Mouse (Mus musculus) olfactory bulb, adult 2 months (tissue): ENCODE results near the gene Prrt4. TPM values are rescaled to one million over a fixed set of nuclear protein-coding genes. Genes with fewer than 3 reads are reported as not detected.
"Not testable (repeated sequence)": the region's sequence is repeated elsewhere in the genome, so short reads cannot be mapped to it uniquely, and the experiment has no call there.

ENCODE experiments used
- H3K27ac ChIP-seq: fragments of 200-500 bp; 2 replicates; pipeline ENCODE4 v1.5.1; 2012; ENCODE audit warnings: low read depth, low read length; ENCODE audit not compliant: insufficient read depth
- H3K4me1 ChIP-seq: fragments of 200-500 bp; 2 replicates; pipeline ENCODE4 v1.6.1; 2012; ENCODE audit warnings: low read length; ENCODE audit not compliant: control insufficient read depth, insufficient read depth
- H3K4me3 ChIP-seq: fragments of 200-500 bp; 2 replicates; pipeline ENCODE4 v1.5.1; 2012; ENCODE audit warnings: mild to moderate bottlenecking, low read depth, low read length, moderate library complexity; ENCODE audit not compliant: insufficient read depth
- CTCF ChIP-seq: fragments of 200-500 bp; IDR thresholded peaks from 2 replicates; pipeline ENCODE4 v1.5.1; 2012; ENCODE audit warnings: low read depth, mild to moderate bottlenecking, low read length, moderate library complexity; ENCODE audit not compliant: insufficient read depth
- POLR2A ChIP-seq: fragments of 200-500 bp; IDR thresholded peaks from 2 replicates; pipeline ENCODE4 v1.6.1; 2012; ENCODE audit warnings: mild to moderate bottlenecking, low read depth, low read length, moderate library complexity; ENCODE audit not compliant: insufficient read depth
- WGBS: fragments of 180-500 bp; shearing (Covaris S2); methylation state at CpG from one replicate; pipeline ENCODE4 v1.1.7; 2018; 5-methylcytosine and 5-hydroxymethylcytosine counted together
- polyA plus RNA-seq: library from polyadenylated mRNA; stranded (reverse); fragments of >200 nt; gene quantifications from 2 replicates; pipeline ENCODE4 v1.2.4, GENCODE M21; 2012; ENCODE audit warnings: low replicate concordance; ENCODE audit not compliant: missing spikeins, insufficient read depth, insufficient read length

Gene Prrt4
- polyA plus RNA-seq, 1 experiment = not detected

DNA sequence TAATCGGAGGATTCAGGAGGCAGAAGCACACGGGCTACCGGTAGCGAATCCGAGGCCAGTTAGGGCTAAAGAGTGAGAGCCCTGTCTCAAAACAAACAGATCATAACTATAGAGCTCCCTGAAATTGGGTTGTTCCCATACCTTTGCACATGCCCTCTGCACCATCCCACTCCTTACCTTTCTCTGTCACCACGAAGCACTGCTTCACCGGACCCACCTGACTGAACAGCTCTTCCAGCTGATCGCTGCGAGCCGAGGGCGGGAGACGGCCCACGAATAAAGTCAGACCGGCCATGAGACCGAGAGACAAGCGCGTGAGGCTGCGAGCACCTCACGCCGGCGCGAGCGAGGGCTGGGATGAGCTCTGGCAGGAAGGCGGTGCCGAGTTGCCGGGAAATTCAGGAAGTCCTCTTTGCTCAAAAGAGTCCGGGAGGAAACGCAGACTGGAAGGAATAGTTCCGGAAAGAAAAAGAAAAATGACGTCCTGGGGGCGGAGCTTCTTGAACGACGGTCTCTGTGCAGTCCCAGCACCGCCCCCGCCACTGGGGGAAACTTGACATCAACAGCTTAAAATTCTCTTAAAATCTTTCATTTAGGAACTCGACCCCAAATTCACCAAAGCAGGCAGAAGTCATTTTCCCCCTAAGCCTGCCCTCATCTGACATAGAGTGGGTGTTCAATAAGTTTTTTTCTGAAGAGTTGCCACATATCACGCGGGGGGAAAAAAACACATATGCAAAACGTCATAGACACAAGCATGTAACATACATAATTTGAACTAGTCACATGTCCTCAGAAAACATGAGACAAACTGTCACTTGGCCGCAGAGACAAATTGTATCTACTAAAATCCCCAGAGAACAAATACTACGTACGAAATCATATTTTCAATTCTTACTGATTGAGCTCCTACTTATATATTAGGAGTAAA is 14.8 kb downstream of the Prrt4 start, which contains the start of gene Rbm28:
Gene Rbm28, minus strand, starts transcription at position 693 of the 931 bp plus-strand sequence.
- Histone ChIP-seq H3K27ac (no peak within 1 kb of the TSS), H3K4me3 (peak within 1 kb of the TSS; percentile 96), H3K4me1 (0 out of 2 replicates have a peak, but pooled peaks cover 3% of the 10 kb centered on the region)
- TF ChIP-seq POLR2A (peak; percentile 97), CTCF (no peak)
- 6% methylated on average over 42 of the region's 42 CpGs for WGBS

DNA sequence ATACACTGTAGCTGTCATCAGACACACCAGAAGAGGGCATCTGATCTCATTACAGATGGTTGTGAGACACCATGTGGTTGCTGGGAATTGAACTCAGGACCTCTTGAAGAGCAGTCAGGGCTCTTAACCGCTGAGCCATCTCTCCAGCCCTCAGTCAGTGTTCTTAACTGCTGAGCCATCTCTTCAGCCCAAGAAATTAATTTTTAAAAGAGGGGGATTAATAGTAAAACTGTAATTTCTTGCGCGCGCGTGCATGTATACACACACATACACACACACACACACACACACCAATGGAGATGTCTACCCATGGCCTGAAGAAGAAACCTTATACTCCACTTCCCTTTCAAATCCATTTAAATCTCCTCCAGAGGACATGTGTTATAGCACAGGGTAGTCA is 18.1 kb downstream of the Prrt4 start:
- not testable (repeated sequence) for H3K4me1 ChIP-seq, H3K27ac ChIP-seq, H3K4me3 ChIP-seq
- 98% methylated on average over 5 of the region's 5 CpGs for WGBS

DNA sequence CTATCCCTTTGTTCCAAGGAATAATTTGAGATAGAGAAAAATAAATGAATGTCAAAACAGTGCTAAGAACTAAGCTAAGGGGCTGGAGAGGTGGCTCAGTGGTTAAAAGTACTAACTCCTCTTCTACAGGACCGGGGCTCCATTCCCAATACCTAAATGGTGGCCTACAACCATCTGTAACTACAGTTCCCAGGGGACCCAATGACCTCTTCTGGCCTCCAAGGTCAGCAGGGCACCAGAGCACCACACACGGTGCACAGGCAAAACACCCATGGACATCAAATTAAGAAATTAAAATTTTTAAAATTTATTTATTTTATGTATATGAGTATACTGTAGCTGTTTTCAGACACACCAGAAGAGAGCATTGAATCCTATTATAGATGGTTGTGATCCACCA is 18.6 kb downstream of the Prrt4 start:
- TF ChIP-seq CTCF (no peak), POLR2A (no peak)
- H3K4me1 ChIP-seq = no peaks in the 10 kb centered on the region
- WGBS = 93% methylated on average over 2 of the region's 2 CpGs
- no peak overlapping the region for H3K4me3 ChIP-seq
- H3K27ac ChIP-seq = no peak overlapping the region

DNA sequence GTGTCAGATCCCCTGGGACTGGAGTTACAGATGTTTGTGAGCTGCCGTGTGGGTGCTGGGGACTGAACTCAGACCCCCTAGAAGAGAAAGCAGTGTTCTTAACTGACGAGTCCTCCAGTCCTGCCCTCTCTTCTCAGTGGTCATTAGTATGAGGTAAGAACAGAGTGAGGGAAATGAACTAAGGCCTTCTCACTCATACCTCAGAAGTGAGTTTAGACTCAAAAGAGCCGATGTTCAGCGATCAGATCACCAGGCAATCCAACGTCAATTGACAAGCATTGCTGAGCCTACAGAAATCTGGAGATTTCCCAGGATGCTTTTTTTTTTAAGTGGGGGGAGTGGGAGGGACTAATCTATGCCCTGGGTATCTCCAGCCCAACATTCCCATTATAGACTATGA is 23.1 kb downstream of the Prrt4 start:
- Histone ChIP-seq H3K27ac (no peak overlapping the region), H3K4me3 (no peak overlapping the region), H3K4me1 (no peaks in the 10 kb centered on the region)
- TF ChIP-seq CTCF (no peak), POLR2A (no peak)
- 93% methylated on average over 5 of the region's 5 CpGs for WGBS

DNA sequence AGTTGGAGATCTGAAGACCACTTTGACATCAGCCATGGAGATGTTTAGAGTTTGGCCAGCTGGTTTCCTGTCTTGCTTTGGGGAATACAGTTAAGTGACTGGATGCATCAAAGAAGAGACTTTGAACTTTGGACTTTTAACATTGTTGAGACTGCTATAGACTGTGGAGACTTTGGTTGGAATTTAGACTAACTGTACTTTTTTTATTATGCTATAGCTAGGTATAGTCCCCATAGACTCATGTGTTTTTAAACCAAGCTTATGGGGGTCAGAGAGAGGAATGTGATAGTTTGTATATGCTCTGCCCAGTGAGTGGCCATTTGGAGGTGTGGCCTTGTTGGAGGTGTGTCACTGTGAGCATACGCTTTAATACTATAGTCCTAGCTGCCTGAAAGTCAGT is 29.4 kb downstream of the Prrt4 start:
- TF ChIP-seq POLR2A (no peak), CTCF (no peak)
- Histone ChIP-seq H3K4me3 (no peak overlapping the region), H3K4me1 (no peaks in the 10 kb centered on the region), H3K27ac (no peak overlapping the region)
- 93% methylated on average over 1 of the region's 1 CpGs for WGBS

DNA sequence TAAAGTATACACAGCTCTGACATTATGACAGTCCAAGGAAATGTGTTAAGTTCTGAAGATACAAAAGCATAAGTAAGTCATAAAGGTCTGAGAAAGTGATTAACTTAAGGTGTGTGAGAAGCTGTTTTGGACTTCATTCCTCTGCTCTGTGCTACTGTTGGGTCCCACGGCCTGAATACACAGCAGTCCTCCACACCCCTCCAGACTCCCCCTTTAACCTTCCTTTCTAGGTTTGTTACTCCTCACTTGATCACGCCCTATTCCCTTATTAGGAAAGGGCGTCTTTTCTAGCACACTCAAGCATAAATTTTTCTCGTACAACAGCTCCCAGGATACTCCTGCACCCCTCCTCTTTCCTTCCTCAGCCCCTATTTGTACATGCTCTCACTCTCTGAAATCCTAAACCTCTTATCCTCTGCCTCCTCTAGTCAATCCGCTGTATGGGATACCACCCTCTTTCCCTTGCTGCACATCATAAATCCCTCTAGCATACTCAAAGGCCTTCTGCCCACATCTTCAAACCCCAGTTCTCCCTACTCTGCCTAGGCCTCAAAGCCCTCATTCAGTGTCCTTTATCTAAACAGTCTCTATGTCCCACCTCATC is 31.9 kb downstream of the Prrt4 start:
- TF ChIP-seq CTCF (no peak), POLR2A (no peak)
- Histone ChIP-seq H3K4me1 (no peaks in the 10 kb centered on the region), H3K4me3 (no peak overlapping the region), H3K27ac (no peak overlapping the region)
- WGBS = 81% methylated on average over 5 of the region's 5 CpGs

DNA sequence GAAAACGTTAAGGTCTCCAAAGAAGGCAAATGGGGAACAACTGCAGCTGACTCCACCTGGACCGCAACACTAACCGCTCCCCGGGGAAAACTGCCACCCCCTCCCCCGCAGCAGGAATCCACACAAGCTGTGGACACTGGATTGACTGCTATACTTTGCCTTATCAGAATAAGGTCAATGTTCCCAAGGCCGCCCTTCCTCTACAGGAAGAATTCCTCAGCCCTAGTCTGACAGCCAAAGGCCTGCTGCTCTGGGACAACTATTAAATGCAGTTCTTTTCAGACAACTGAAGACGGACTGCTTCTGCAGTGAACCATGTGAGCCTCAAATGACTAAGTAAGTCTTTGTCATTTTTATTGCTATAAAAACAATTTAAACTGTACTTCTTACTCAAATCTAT is 32.7 kb downstream of the Prrt4 start:
- no peak for TF ChIP-seq POLR2A
- no peak for TF ChIP-seq CTCF
- Histone ChIP-seq H3K27ac (no peak overlapping the region), H3K4me3 (no peak overlapping the region), H3K4me1 (no peaks in the 10 kb centered on the region)
- 87% methylated on average over 7 of the region's 7 CpGs for WGBS

DNA sequence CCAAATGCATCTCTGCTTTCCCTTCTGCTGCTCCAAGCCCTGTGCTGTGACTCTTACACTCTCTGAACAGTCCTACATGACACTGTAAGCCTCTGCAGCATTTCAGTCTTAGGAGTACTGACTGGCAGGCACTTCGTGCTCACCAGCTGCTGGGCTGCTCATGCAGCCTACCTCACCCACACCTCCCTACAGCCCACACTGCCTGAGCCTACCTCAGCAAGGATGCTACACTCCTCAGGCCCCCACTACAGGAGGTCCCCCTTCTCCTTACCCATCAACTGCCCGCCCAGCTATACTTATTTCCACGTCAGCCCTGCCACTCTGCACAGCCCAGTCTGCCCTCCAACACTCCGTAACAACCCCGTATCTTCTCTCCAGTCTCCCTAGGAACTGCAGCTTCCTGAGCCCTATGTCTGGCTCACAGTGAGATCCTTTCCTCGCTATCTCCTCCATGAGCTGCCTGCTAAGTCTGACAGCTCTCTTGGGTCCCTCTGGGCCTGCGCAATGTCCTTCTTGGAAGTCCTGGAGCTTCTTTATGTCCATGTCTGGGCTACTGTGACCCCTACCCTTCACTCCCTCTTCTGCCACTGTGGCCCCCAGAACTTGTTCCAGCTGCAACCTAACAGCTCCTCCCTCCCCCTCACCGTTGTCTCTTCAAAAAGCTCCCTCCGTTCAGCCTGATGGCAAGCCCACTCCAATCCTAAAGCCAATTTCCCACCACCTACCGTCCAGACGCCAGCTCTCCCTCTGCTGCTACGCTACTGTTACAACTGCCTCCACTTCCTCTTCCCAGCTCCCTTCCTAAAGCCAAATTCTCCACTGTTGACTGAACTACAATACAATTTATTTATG is 33.7 kb downstream of the Prrt4 start:
- 65% methylated on average over 12 of the region's 12 CpGs for WGBS
- no peak overlapping the region for H3K27ac ChIP-seq
- TF ChIP-seq CTCF (no peak), POLR2A (no peak)
- no peaks in the 10 kb centered on the region for H3K4me1 ChIP-seq
- H3K4me3 ChIP-seq = no peak overlapping the region
